Mouse (Mus musculus) hindbrain, embryonic 14.5 days (tissue): ENCODE measurements at regions not wholly inside any gene's neighbourhood (a gene's known extent, or its start where the extent isn't known, plus 50 kb on each side); places are given as distances from the start of the nearest gene placed in this dataset.

ENCODE experiments used
- ATAC-seq: fragments of 200-750 bp; cut with Nextera tagmentation; 2 replicates; pipeline ENCODE4 v1.8.0; 2017; ENCODE audit warnings: moderate number of reproducible peaks, mild to moderate bottlenecking, moderate TSS enrichment, moderate library complexity; ENCODE audit not compliant: low FRiP score
- DNase-seq: peaks from one replicate; pipeline ENCODE4 v3.0.0-alpha.2; 2015; ENCODE audit warnings: low spot score
- H3K27ac ChIP-seq: fragments of 300-500 bp; sonication (generic); 2 replicates; pipeline ENCODE4 v1.5.1; 2014; ENCODE audit warnings: mild to moderate bottlenecking, moderate library complexity
- H3K27me3 ChIP-seq: fragments of 300-500 bp; sonication (generic); 2 replicates; pipeline ENCODE4 v1.6.1; 2014; ENCODE audit warnings: mild to moderate bottlenecking, low read length, mixed read lengths; ENCODE audit not compliant: control insufficient read depth, insufficient read depth
- H3K36me3 ChIP-seq: fragments of 300-500 bp; sonication (generic); replicated peaks from 2 replicates; pipeline ENCODE4 v1.6.1; 2014; ENCODE audit not compliant: control insufficient read depth, insufficient read depth
- H3K4me1 ChIP-seq: fragments of 300-500 bp; sonication (generic); replicated peaks from 2 replicates; pipeline ENCODE4 v1.6.1; 2014; ENCODE audit warnings: antibody characterized with exemption, low read length, mixed read lengths; ENCODE audit not compliant: control insufficient read depth, insufficient read depth
- H3K4me2 ChIP-seq: fragments of 300-500 bp; sonication (generic); replicated peaks from 2 replicates; pipeline ENCODE4 v1.6.1; 2014; ENCODE audit warnings: mild to moderate bottlenecking, moderate library complexity
- H3K4me3 ChIP-seq: fragments of 300-500 bp; sonication (generic); replicated peaks from 2 replicates; pipeline ENCODE4 v1.5.1; 2014; ENCODE audit warnings: mild to moderate bottlenecking, low read length
- H3K9ac ChIP-seq: fragments of 300-500 bp; sonication (generic); 2 replicates; pipeline ENCODE4 v1.6.1; 2014
- H3K9me3 ChIP-seq: fragments of 300-500 bp; sonication (generic); 2 replicates; pipeline ENCODE4 v1.6.1; 2016; ENCODE audit warnings: low read length; ENCODE audit not compliant: control insufficient read depth
- WGBS: fragments of 180-500 bp; shearing (Covaris S2); extraction: QIAGEN DNeasy Blood & Tissue Kit; methylation state at CpG from one replicate; pipeline ENCODE4 v1.1.7; 2014; 5-methylcytosine and 5-hydroxymethylcytosine counted together

DNA sequence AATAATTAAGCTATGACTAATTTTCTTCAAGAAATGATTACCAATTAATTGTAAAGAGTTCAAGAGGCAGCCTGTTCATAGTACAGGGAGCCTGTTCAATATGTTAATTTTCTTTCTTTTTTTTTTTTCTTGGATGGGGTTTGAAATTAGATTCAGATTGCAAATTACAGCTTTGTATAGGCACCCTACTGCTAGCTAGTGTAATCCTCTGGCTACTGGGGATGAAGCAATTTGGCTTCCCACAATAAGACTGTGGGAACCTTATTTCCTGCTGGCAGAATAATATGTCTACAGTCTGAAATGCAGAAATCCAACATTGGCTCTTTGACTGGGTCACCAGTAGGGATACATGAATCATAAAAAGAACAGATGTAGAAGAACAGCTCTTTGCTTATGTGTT is 177.4 kb upstream of the Ogfrl1 start:
- no peaks in the 10 kb centered on the region for H3K4me1 ChIP-seq
- no peaks in the 10 kb centered on the region for H3K36me3 ChIP-seq
- DNase-seq (no peak), ATAC-seq (peak; percentile 66; the same call in 1 of the 2 replicates)
- no peak overlapping the region for H3K4me2 ChIP-seq
- no peak overlapping the region for H3K4me3 ChIP-seq
- no peaks in the 10 kb centered on the region for H3K27me3 ChIP-seq
- H3K9ac ChIP-seq, result no peak overlapping the region
- H3K9me3 ChIP-seq, result no peaks in the 10 kb centered on the region
- no peak overlapping the region for H3K27ac ChIP-seq

DNA sequence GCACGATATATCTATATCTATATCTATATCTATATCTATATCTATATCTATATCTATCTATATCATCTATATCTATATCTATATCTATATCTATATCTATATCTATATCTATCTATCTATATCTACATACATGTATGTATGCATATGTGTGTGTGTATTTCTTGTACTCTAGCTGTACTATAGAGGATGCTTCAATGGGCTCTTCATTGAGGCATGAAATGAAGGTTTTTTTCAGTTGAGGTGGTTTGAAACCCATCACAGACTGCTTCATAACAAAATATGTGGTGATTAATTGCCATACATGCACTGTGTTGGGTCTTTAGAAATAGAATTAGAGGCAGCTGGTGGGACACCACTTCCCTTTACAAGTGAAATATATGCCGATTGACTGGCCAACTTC is 177.9 kb upstream of the Ogfrl1 start:
- ATAC-seq (no peak), DNase-seq (no peak)
- H3K36me3 ChIP-seq, result no peaks in the 10 kb centered on the region
- no peaks in the 10 kb centered on the region for H3K27me3 ChIP-seq
- no peak overlapping the region for H3K27ac ChIP-seq
- no peak overlapping the region for H3K4me3 ChIP-seq
- no peak overlapping the region for H3K4me2 ChIP-seq
- no peaks in the 10 kb centered on the region for H3K9me3 ChIP-seq
- WGBS, result 79% methylated on average over 2 of the region's 2 CpGs
- H3K9ac ChIP-seq, result no peak overlapping the region
- H3K4me1 ChIP-seq, result no peaks in the 10 kb centered on the region

DNA sequence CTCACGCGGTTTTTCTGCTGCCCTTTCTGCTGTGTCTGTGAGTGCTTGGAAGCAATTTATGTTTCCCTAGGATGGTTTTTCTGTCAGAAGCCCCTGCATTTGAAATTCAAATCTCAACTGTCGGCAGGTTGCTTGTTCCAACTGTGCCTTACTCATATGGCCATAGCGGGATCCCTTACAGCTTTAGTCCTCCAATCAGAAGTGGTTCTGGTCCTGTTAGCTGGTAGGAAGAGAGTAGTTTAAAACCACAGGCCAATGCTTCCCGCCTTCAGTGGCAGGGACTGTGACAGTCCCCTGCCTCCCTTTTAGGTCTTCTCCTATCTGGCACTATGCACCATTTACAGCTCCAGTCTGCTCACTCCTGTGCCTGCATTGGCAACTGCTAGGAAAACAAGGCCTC is 178.6 kb upstream of the Ogfrl1 start:
- 62% methylated on average over 5 of the region's 5 CpGs for WGBS
- ATAC-seq, result no peak
- Histone ChIP-seq H3K9me3 (no peaks in the 10 kb centered on the region), H3K4me1 (no peaks in the 10 kb centered on the region), H3K4me3 (no peak overlapping the region), H3K27ac (no peak overlapping the region), H3K9ac (no peak overlapping the region), H3K4me2 (no peak overlapping the region), H3K27me3 (no peaks in the 10 kb centered on the region), H3K36me3 (no peaks in the 10 kb centered on the region)
- no peak for DNase-seq

DNA sequence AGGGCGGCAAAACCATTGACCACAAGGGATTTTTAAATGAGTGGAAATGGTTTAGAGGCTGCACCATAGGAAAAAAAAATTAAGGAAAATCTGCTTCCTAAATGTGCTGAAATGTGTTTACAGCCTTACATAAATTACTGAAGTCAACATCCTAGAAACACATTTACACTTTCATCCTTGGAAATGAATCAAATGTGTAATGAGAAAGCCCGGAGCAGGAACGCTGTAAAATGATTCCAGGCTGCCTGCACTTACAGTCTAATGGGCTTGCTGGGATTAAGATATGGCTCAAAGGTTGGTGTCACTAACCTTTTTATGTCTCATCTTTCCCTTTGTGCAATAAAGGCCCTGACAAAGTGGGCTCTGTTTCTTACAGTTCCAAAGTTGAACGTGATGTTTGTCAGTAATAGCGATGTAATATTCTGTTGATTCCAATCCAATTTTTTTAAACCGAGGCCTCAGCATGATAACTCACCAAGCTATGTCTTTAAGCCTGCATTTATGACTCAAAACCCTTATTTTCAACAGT is 172.1 kb upstream of the B3gat2 start:
- H3K27ac ChIP-seq, result no peak overlapping the region
- no peaks in the 10 kb centered on the region for H3K9me3 ChIP-seq
- WGBS, result 86% methylated on average over 6 of the region's 6 CpGs
- no peaks in the 10 kb centered on the region for H3K4me1 ChIP-seq
- no peak overlapping the region for H3K4me2 ChIP-seq
- no peak for DNase-seq
- no peak overlapping the region for H3K9ac ChIP-seq
- no peaks in the 10 kb centered on the region for H3K27me3 ChIP-seq
- no peaks in the 10 kb centered on the region for H3K36me3 ChIP-seq
- no peak for ATAC-seq
- H3K4me3 ChIP-seq, result no peak overlapping the region

DNA sequence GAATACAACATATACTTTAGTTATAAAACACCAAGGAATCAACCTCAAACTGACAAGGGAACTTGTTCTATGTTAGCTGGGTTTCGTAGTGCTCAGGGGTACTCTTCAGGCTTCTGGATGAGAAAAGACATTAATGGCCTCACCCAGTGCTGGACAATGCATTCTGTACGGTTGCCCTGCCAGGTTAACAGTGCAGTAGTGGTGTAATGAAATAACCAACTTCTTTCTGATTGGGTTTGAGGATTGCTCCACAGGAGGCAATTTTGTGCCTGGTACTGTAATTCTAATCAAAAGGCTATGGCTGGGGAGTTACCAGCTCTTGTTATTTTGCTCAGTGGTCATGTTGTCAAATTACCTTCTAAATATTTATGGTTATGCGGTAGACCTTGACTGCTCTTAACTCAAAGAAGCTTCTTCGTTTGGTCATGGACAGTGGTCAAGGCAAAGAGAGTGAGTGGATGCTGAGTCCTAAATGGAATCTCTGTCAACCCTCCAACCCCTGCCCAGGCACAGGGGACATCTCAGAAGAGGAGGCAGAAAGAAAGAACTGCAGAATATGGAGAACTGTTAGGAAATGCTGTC is 158.8 kb upstream of the B3gat2 start:
- ATAC-seq (no peak), DNase-seq (no peak)
- Histone ChIP-seq H3K9ac (no peak overlapping the region), H3K9me3 (no peaks in the 10 kb centered on the region), H3K27me3 (no peaks in the 10 kb centered on the region), H3K27ac (no peak overlapping the region), H3K4me3 (no peak overlapping the region), H3K4me1 (no peaks in the 10 kb centered on the region), H3K36me3 (no peaks in the 10 kb centered on the region), H3K4me2 (no peak overlapping the region)
- WGBS, result 87% methylated on average over 4 of the region's 4 CpGs

DNA sequence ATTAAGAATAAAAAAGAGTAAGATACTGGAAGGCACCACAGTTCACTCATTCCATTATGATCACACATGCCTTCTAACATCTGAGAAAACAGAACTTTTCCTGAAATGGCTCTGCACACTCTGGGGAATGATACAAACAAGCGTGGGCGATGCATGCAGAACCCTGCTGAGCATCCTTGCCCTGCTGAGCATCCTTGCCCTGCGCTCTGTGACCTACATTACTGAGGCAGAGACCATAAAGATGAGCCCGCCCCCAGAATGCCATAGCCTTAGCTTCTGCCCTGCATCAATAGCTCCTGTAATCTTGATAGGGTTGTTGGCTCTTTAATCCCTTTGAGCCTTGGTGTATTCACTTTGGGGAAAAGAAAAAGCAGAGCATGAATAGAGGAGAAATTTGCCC is 132.2 kb upstream of the B3gat2 start:
- 47% methylated on average over 4 of the region's 4 CpGs for WGBS
- Histone ChIP-seq H3K27ac (no peak overlapping the region), H3K27me3 (no peaks in the 10 kb centered on the region), H3K4me1 (no peaks in the 10 kb centered on the region), H3K9ac (no peak overlapping the region), H3K9me3 (no peaks in the 10 kb centered on the region), H3K4me3 (no peak overlapping the region), H3K36me3 (no peaks in the 10 kb centered on the region), H3K4me2 (no peak overlapping the region)
- no peak for ATAC-seq
- no peak for DNase-seq

DNA sequence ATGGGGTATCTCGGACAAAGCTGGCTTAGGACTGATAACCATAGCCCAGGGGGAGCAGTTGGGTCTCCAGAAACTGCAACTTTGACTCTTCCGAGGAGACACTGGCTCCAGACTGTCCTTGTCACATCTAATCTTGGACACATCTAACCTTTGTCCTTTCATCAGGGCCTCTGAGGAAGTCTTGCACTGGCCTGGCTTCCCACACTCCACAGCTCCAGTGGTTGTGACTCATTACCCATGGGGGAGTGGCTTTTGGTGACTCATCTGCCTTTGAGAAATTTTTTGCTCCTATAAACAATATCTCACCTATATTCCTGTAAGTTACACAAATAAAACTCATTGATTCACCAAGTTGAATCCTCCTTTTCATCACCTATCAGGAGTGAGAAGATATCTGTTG is 116.5 kb upstream of the B3gat2 start:
- 89% methylated on average over 2 of the region's 2 CpGs for WGBS
- Histone ChIP-seq H3K27me3 (no peaks in the 10 kb centered on the region), H3K27ac (no peak overlapping the region), H3K36me3 (no peaks in the 10 kb centered on the region), H3K9ac (no peak overlapping the region), H3K9me3 (no peaks in the 10 kb centered on the region), H3K4me2 (no peak overlapping the region), H3K4me1 (peaks cover 4% of the 10 kb centered on the region; the same call in 1 of the 2 replicates), H3K4me3 (no peak overlapping the region)
- no peak for DNase-seq
- ATAC-seq, result no peak

DNA sequence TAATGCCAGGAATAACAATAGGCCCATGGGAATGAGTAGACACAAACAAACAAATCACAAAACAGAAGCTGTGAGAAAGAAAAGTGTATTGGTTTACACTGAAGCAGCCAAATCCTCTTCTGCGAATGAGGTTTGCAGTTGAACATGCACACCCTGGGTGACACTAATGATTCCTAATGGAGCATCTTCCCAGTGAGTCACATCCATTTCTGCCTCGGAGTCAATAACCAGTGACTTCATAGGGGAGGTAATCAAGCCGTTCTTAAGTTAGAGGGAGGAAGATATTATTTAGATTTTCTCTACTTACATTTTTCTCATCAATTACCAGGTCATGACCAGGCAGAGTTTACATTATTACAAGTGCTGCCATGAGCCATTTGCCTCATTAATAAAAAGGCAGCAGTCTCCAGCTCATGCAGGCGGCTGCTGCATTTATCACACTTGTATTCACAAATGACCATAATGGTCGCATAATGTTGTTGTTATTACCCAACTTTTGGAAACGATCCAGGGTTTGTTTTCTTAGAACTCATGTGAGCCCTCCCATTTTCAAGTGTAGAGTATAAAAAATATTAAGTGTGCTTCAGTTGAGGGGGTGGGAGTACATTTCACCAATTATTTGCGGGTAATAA is 112.6 kb upstream of the B3gat2 start:
- Histone ChIP-seq H3K27me3 (no peaks in the 10 kb centered on the region), H3K4me3 (no peak overlapping the region), H3K27ac (no peak overlapping the region), H3K9me3 (no peaks in the 10 kb centered on the region), H3K36me3 (no peaks in the 10 kb centered on the region), H3K9ac (no peak overlapping the region), H3K4me2 (no peak overlapping the region), H3K4me1 (peaks cover 4% of the 10 kb centered on the region; the same call in 1 of the 2 replicates)
- WGBS, result 62% methylated on average over 7 of the region's 7 CpGs
- ATAC-seq (peak; percentile 62; the same call in 1 of the 2 replicates), DNase-seq (no peak)

DNA sequence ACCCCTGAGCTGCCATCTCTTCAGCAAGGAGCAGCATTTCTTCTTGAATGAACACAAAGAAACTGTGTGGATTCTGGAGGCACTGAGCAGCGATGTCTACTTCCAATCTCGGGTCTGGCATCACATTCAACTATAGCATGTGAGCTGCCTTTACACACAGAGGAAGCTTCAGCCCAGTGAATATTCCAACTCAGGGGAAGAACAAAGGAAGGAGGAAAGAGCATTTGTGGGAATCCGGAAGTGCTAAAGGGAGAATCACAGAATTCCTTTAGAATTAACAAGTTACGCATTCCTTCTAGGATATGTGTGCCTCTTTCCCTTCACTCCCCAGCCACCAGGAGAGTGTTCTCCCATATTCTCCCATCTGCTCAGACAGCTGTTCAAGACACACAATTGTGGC is 111.7 kb upstream of the B3gat2 start:
- no peak overlapping the region for H3K4me3 ChIP-seq
- DNase-seq (no peak), ATAC-seq (no peak)
- no peak overlapping the region for H3K4me2 ChIP-seq
- WGBS, result 69% methylated on average over 4 of the region's 4 CpGs
- no peak overlapping the region for H3K27ac ChIP-seq
- no peaks in the 10 kb centered on the region for H3K36me3 ChIP-seq
- H3K27me3 ChIP-seq, result no peaks in the 10 kb centered on the region
- peaks cover 4% of the 10 kb centered on the region; the same call in 1 of the 2 replicates for H3K4me1 ChIP-seq
- H3K9me3 ChIP-seq, result no peaks in the 10 kb centered on the region
- no peak overlapping the region for H3K9ac ChIP-seq
